Mouse (Mus musculus): ENCODE measurements around the gene Endov. TPM values are rescaled to one million over a fixed set of nuclear protein-coding genes. Genes with fewer than 3 reads are reported as not detected.

Gene Endov
- polyA plus RNA-seq, 1 experiment from 2014 or later: 16.3 TPM

- H3K4me3 ChIP-seq (replicated peaks; ENCODE audit: low read depth, low read length): no peak overlapping the region
- WGBS: 54% methylated on average over 3 of the region's 3 CpGs
- ATAC-seq (replicated peaks; ENCODE audit: low FRiP score, low read depth) (no peak), DNase-seq (ENCODE audit: low spot score) (no peak)
- H3K4me2 ChIP-seq (ENCODE audit: low read length): no peak overlapping the region
- H3K36me3 ChIP-seq (ENCODE audit: insufficient read depth, low read length): no peaks in the 10 kb centered on the region
- no peak overlapping the region for H3K9ac ChIP-seq (ENCODE audit: low read depth, low read length)
- H3K27ac ChIP-seq: no peak overlapping the region
- H3K27me3 ChIP-seq (ENCODE audit: insufficient read depth, low read length): peaks cover 40% of the 10 kb centered on the region
- H3K4me1 ChIP-seq (replicated peaks; ENCODE audit: insufficient read depth, low read length): peaks cover 28% of the 10 kb centered on the region
- H3K9me3 ChIP-seq (replicated peaks; ENCODE audit: low read length): no peaks in the 10 kb centered on the region
- TF ChIP-seq CTCF (IDR thresholded peaks at IDR 0.05; ENCODE audit: low read depth): no peak
These were observed 60.3 kb downstream of the Endov start for GRCm38 (mm10) chr11:119551468-119551867.

DNA sequence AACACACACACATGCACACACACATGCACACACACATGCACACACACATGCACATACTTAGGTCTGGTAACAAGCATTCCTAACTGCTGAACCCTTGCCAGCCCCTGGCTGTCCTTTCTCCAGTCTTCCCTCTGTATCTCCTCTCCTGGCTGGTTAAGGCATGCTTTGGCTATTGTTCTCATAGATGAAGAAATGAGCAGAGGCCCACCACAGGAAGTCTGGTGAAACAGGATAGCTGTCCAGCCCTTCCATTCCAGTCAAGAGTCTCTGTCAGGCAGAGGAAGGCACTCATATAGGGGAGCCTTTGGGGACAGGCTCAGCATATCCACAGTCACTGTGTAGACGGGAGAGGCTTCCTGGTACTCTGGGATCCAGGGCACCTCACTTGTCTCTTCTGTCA, 61.2 kb downstream of the Endov start:
- peaks cover 37% of the 10 kb centered on the region for H3K27me3 ChIP-seq (ENCODE audit: insufficient read depth, low read length)
- WGBS: 24% methylated on average over 1 of the region's 1 CpGs
- no peak for TF ChIP-seq CTCF (IDR thresholded peaks at IDR 0.05; ENCODE audit: low read depth)
- no peak overlapping the region for H3K27ac ChIP-seq
- no peak for ATAC-seq (replicated peaks; ENCODE audit: low FRiP score, low read depth)
- peaks cover 21% of the 10 kb centered on the region for H3K4me1 ChIP-seq (replicated peaks; ENCODE audit: insufficient read depth, low read length)
- no peaks in the 10 kb centered on the region for H3K36me3 ChIP-seq (ENCODE audit: insufficient read depth, low read length)
- no peaks in the 10 kb centered on the region for H3K9me3 ChIP-seq (replicated peaks; ENCODE audit: low read length)
- no peak for DNase-seq (ENCODE audit: low spot score)
- no peak overlapping the region for H3K4me3 ChIP-seq (replicated peaks; ENCODE audit: low read depth, low read length)
- H3K9ac ChIP-seq (ENCODE audit: low read depth, low read length): no peak overlapping the region
- H3K4me2 ChIP-seq (ENCODE audit: low read length): no peak overlapping the region

DNA sequence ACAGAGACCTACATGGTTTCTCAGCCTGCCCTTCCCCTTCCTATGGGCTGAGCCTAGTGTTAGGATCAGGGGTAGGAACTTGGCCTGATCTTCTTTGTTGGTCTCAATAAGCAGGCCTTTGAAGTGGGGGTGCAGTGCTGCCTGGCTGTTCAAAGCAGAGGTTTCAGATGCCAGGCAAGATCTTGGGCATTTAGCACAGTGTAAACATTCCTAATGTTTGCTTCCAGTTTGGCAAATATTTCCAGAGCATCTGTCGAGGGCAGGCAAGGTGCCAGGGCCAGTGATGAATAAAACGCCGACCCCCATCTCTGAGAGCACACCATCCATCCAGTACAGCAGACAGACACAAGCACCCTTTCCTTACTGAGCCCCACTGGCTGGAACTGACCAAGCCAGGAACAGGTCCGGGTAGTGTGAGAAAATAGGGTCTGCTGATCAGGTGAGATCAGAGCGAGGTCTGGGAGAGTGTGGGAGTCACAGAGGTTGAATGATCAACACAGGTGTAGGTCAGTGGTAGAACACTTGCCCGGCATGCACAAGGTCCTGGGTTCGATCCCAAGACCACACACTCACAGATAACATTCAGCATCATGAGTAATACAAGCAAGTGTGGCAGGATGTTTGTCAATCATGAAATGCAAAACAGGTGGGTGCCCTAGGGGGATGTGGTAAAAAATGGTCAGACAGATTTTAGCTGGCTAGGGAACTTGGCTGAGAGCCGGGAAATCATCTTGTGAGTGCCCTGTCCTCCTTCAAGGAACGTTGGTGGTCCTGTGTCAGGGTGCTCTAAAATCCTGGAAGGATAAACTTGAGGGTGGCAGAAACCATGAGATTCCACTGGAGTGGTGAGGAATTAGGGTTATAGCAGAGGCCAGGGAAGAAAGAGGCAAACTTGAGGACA, 62.0 kb downstream of the Endov start:
- 63% methylated on average over 9 of the region's 9 CpGs for WGBS
- no peak overlapping the region for H3K27ac ChIP-seq
- DNase-seq (ENCODE audit: low spot score) (no peak), ATAC-seq (replicated peaks; ENCODE audit: low FRiP score, low read depth) (no peak)
- H3K4me3 ChIP-seq (replicated peaks; ENCODE audit: low read depth, low read length): no peak overlapping the region
- H3K9ac ChIP-seq (ENCODE audit: low read depth, low read length): no peak overlapping the region
- H3K9me3 ChIP-seq (replicated peaks; ENCODE audit: low read length): no peaks in the 10 kb centered on the region
- peaks cover 13% of the 10 kb centered on the region for H3K4me1 ChIP-seq (replicated peaks; ENCODE audit: insufficient read depth, low read length)
- H3K27me3 ChIP-seq (ENCODE audit: insufficient read depth, low read length): peaks cover 30% of the 10 kb centered on the region
- no peak for TF ChIP-seq CTCF (IDR thresholded peaks at IDR 0.05; ENCODE audit: low read depth)
- no peak overlapping the region for H3K4me2 ChIP-seq (ENCODE audit: low read length)
- H3K36me3 ChIP-seq (ENCODE audit: insufficient read depth, low read length): no peaks in the 10 kb centered on the region

GRCm38 (mm10) chr11:119554706-119555105, 63.6 kb downstream of the Endov start:
- DNase-seq (ENCODE audit: low spot score): no peak
- TF ChIP-seq CTCF (IDR thresholded peaks at IDR 0.05; ENCODE audit: low read depth): no peak

GRCm38 (mm10) chr11:119555170-119555569, 64.0 kb downstream of the Endov start:
- no peaks in the 10 kb centered on the region for H3K36me3 ChIP-seq (ENCODE audit: insufficient read depth, low read length)
- no peak overlapping the region for H3K4me2 ChIP-seq (ENCODE audit: low read length)
- no peak overlapping the region for H3K9ac ChIP-seq (ENCODE audit: low read depth, low read length)
- H3K4me3 ChIP-seq (replicated peaks; ENCODE audit: low read depth, low read length): no peak overlapping the region
- 74% methylated on average over 7 of the region's 7 CpGs for WGBS
- no peaks in the 10 kb centered on the region for H3K4me1 ChIP-seq (replicated peaks; ENCODE audit: insufficient read depth, low read length)
- H3K27ac ChIP-seq: no peak overlapping the region
- no peak for DNase-seq (ENCODE audit: low spot score)
- no peaks in the 10 kb centered on the region for H3K9me3 ChIP-seq (replicated peaks; ENCODE audit: low read length)
- TF ChIP-seq CTCF (IDR thresholded peaks at IDR 0.05; ENCODE audit: low read depth): no peak
- no peak for ATAC-seq (replicated peaks; ENCODE audit: low FRiP score, low read depth)
- peaks cover 11% of the 10 kb centered on the region; the same call in 1 of the 2 replicates for H3K27me3 ChIP-seq (ENCODE audit: insufficient read depth, low read length)

More at GRCm38 (mm10) chr11:119554706-119555105, 63.6 kb downstream of the Endov start:
- peaks cover 15% of the 10 kb centered on the region for H3K27me3 ChIP-seq (ENCODE audit: insufficient read depth, low read length)
- H3K36me3 ChIP-seq (ENCODE audit: insufficient read depth, low read length): no peaks in the 10 kb centered on the region
- ATAC-seq (replicated peaks; ENCODE audit: low FRiP score, low read depth): no peak
- no peaks in the 10 kb centered on the region for H3K9me3 ChIP-seq (replicated peaks; ENCODE audit: low read length)
- H3K4me1 ChIP-seq (replicated peaks; ENCODE audit: insufficient read depth, low read length): no peaks in the 10 kb centered on the region
- H3K27ac ChIP-seq: no peak overlapping the region
- H3K9ac ChIP-seq (ENCODE audit: low read depth, low read length): no peak overlapping the region
- 41% methylated on average over 7 of the region's 7 CpGs for WGBS
- H3K4me2 ChIP-seq (ENCODE audit: low read length): no peak overlapping the region
- H3K4me3 ChIP-seq (replicated peaks; ENCODE audit: low read depth, low read length): no peak overlapping the region

- WGBS: 38% methylated on average over 14 of the region's 17 CpGs
- H3K9ac ChIP-seq (ENCODE audit: low read depth, low read length): no peak overlapping the region
- no peak overlapping the region for H3K4me3 ChIP-seq (replicated peaks; ENCODE audit: low read depth, low read length)
- DNase-seq (ENCODE audit: low spot score) (no peak), ATAC-seq (replicated peaks; ENCODE audit: low FRiP score, low read depth) (no peak)
- H3K4me2 ChIP-seq (ENCODE audit: low read length): no peak overlapping the region
- H3K9me3 ChIP-seq (replicated peaks; ENCODE audit: low read length): no peaks in the 10 kb centered on the region
- no peak overlapping the region for H3K27ac ChIP-seq
- H3K36me3 ChIP-seq (ENCODE audit: insufficient read depth, low read length): no peaks in the 10 kb centered on the region
- TF ChIP-seq CTCF (IDR thresholded peaks at IDR 0.05; ENCODE audit: low read depth): no peak
- H3K4me1 ChIP-seq (replicated peaks; ENCODE audit: insufficient read depth, low read length): no peaks in the 10 kb centered on the region
- H3K27me3 ChIP-seq (ENCODE audit: insufficient read depth, low read length): no peaks in the 10 kb centered on the region
These were observed 67.1 kb downstream of the Endov start for GRCm38 (mm10) chr11:119557940-119558869.
